In genomic region chr6:17280939-17281756, GRCm38 (mm10) we compare ENCODE assay signal across 8 mouse cellular contexts. TPM values are rescaled to one million over a fixed set of nuclear protein-coding genes. Genes with fewer than 3 reads are reported as not detected.
A peak's percentile ranks its signal among the peaks of the same experiment; 100 is the strongest.
DNase-seq lines count a peak whose midpoint lies in the region; ATAC-seq lines count a peak whose summit lies in the region.

Gene Cav2 (plus strand): TSS chr6:17281185.

- peaks cover 7% of the 10 kb centered on the region for H3K27me3 ChIP-seq in megakaryocyte, embryonic 14.5 days (replicated peaks)

- H3K36me3 ChIP-seq in megakaryocyte, embryonic 14.5 days (replicated peaks; ENCODE audit: low read length) = no peaks in the 10 kb centered on the region

- peaks cover 36% of the 10 kb centered on the region for H3K4me1 ChIP-seq in megakaryocyte, embryonic 14.5 days

- H3K9me3 ChIP-seq in megakaryocyte, embryonic 14.5 days = no peaks in the 10 kb centered on the region

- ATAC-seq in inflammation-experienced regulatory T-cells, adult 6 months = peak; percentile 31

- intact Hi-C loops in left cerebral cortex, postnatal 10 days (cut with DNase I) = no loop called here

- H3K4me3 ChIP-seq in megakaryocyte, embryonic 14.5 days (replicated peaks) = peak within 1 kb of the TSS; percentile 91

- peak; percentile 97 for DNase-seq in adrenal gland, adult 2 months
- peak; percentile 65 for DNase-seq in embryo, embryonic 10.5 days (ENCODE audit: low spot score)
- peak; percentile 90 for DNase-seq in gastrocnemius, postnatal 25 days
- DNase-seq in left cerebral cortex, postnatal 10 days (ENCODE audit: extremely low spot score in 1 of 2, low spot score in 2 of 2) = peak; percentile 37 to 83
- DNase-seq in right cerebral cortex, adult 18-20 months = peak; percentile 67
- DNase-seq in urinary bladder, postnatal 36 days (ENCODE audit: low spot score in 2 of 2) = peak; percentile 89 to 93

RNA-seq across cellular contexts. Expression of gene Cav2, which starts in this region (rescaled TPM):
- total RNA-seq in adrenal gland, adult 2 months (2021) = 10 to 100 TPM; 36.8 to 46.4 TPM
- polyA plus RNA-seq in adrenal gland, adult 2 months (2012; rRNA removed) = 36.4 and 42.9 TPM in 2 replicates
- 10 to 100 TPM; 20.2 to 30.4 TPM for total RNA-seq in gastrocnemius, postnatal 25 days (2021)
- 1 to 10 TPM; 1.3 to 7.7 (median 1.9) TPM for polyA plus RNA-seq in inflammation-experienced regulatory T-cells, adult 6 months (2017; shearing (Covaris generic))
- 10 to 100 TPM; 31.6 to 32.7 TPM for total RNA-seq in left cerebral cortex, postnatal 10 days (2021)
- 0.27 TPM in 1 of 2 replicates, not detected in the other for polyA plus RNA-seq in megakaryocyte, embryonic 14.5 days (2012; ENCODE audit: insufficient read depth, low replicate concordance)

Comparison
In these comparisons a context has a peak if more than half of its experiments do, and no peak if none do; other contexts are left out.
1. Peak in every context shown above with its lines: DNase-seq, ATAC-seq and H3K4me3 ChIP-seq.